Mouse (Mus musculus) heart, embryonic 10.5 days (tissue): ENCODE measurements at regions not wholly inside any gene's neighbourhood (a gene's known extent, or its start where the extent isn't known, plus 50 kb on each side); places are given as distances from the start of the nearest gene placed in this dataset.

ENCODE experiments used
- DNase-seq: peaks from one replicate; pipeline ENCODE4 v3.0.0-alpha.2; 2017; ENCODE audit warnings: low spot score
- H3K27ac ChIP-seq: fragments of 300-500 bp; sonication (generic); 2 replicates; pipeline ENCODE4 v1.5.1; 2016; ENCODE audit warnings: mild to moderate bottlenecking
- H3K27me3 ChIP-seq: fragments of 300-500 bp; sonication (generic); 2 replicates; pipeline ENCODE4 v1.6.1; 2016; ENCODE audit warnings: mild to moderate bottlenecking; ENCODE audit not compliant: poor library complexity, insufficient read depth, severe bottlenecking
- H3K36me3 ChIP-seq: fragments of 300-500 bp; sonication (generic); 2 replicates; pipeline ENCODE4 v1.6.1; 2016; ENCODE audit warnings: mild to moderate bottlenecking, moderate library complexity
- H3K4me1 ChIP-seq: fragments of 300-500 bp; sonication (generic); 2 replicates; pipeline ENCODE4 v1.6.1; 2016; ENCODE audit warnings: mild to moderate bottlenecking
- H3K4me3 ChIP-seq: fragments of 300-500 bp; sonication (generic); 2 replicates; pipeline ENCODE4 v1.5.1; 2016; ENCODE audit warnings: mild to moderate bottlenecking, moderate library complexity
- H3K9me3 ChIP-seq: fragments of 300-500 bp; sonication (generic); 2 replicates; pipeline ENCODE4 v1.6.1; 2016; ENCODE audit warnings: mild to moderate bottlenecking, moderate library complexity
- WGBS: fragments of 180-500 bp; shearing (Covaris S2); methylation state at CpG from one replicate; pipeline ENCODE4 v1.1.7; 2016; 5-methylcytosine and 5-hydroxymethylcytosine counted together

GRCm38 (mm10) chr1:121092870-121093269 lies 239.5 kb downstream of the Insig2 start:
- no peak for DNase-seq
- H3K4me3 ChIP-seq = no peak overlapping the region
- WGBS = 50% methylated on average over 5 of the region's 5 CpGs

GRCm38 (mm10) chr1:121096551-121097550 lies 235.5 kb downstream of the Insig2 start:
- Histone ChIP-seq H3K4me1 (no peaks in the 10 kb centered on the region), H3K27ac (peak overlapping the region; percentile 10; the same call in 1 of the 2 replicates), H3K27me3 (peaks cover 10% of the 10 kb centered on the region), H3K4me3 (peak overlapping the region; percentile 54), H3K36me3 (no peaks in the 10 kb centered on the region), H3K9me3 (no peaks in the 10 kb centered on the region)
- 4% methylated on average over 28 of the region's 28 CpGs for WGBS
- peak; percentile 76 for DNase-seq

More at GRCm38 (mm10) chr1:121092870-121093269, 239.5 kb downstream of the Insig2 start:
- H3K9me3 ChIP-seq = no peaks in the 10 kb centered on the region
- H3K27me3 ChIP-seq = no peaks in the 10 kb centered on the region
- H3K36me3 ChIP-seq = no peaks in the 10 kb centered on the region
- H3K4me1 ChIP-seq = no peaks in the 10 kb centered on the region
- no peak overlapping the region for H3K27ac ChIP-seq

- WGBS = 81% methylated on average over 4 of the region's 4 CpGs
- no peak overlapping the region for H3K27ac ChIP-seq
- H3K4me1 ChIP-seq = no peaks in the 10 kb centered on the region
- no peak overlapping the region for H3K4me3 ChIP-seq
- no peaks in the 10 kb centered on the region for H3K9me3 ChIP-seq
- no peak for DNase-seq
- no peaks in the 10 kb centered on the region for H3K36me3 ChIP-seq
- no peaks in the 10 kb centered on the region for H3K27me3 ChIP-seq
These were observed 220.5 kb downstream of the Insig2 start for GRCm38 (mm10) chr1:121111776-121112344.

GRCm38 (mm10) chr1:121112464-121112863 lies 219.9 kb downstream of the Insig2 start:
- H3K27ac ChIP-seq = no peak overlapping the region
- H3K36me3 ChIP-seq = no peaks in the 10 kb centered on the region
- no peaks in the 10 kb centered on the region for H3K9me3 ChIP-seq
- no peak for DNase-seq
- H3K27me3 ChIP-seq = no peaks in the 10 kb centered on the region
- no peaks in the 10 kb centered on the region for H3K4me1 ChIP-seq
- 72% methylated on average over 1 of the region's 1 CpGs for WGBS
- no peak overlapping the region for H3K4me3 ChIP-seq

GRCm38 (mm10) chr1:121116626-121117025 lies 215.8 kb downstream of the Insig2 start:
- H3K36me3 ChIP-seq = no peaks in the 10 kb centered on the region
- no peaks in the 10 kb centered on the region for H3K9me3 ChIP-seq
- H3K27ac ChIP-seq = no peak overlapping the region
- DNase-seq = no peak
- no peaks in the 10 kb centered on the region for H3K4me1 ChIP-seq
- no peak overlapping the region for H3K4me3 ChIP-seq
- no peaks in the 10 kb centered on the region for H3K27me3 ChIP-seq
- 77% methylated on average over 5 of the region's 5 CpGs for WGBS

GRCm38 (mm10) chr1:121123436-121123835 lies 209.0 kb downstream of the Insig2 start:
- DNase-seq = no peak
- Histone ChIP-seq H3K36me3 (no peaks in the 10 kb centered on the region), H3K4me3 (no peak overlapping the region), H3K27me3 (no peaks in the 10 kb centered on the region; the same call in 1 of the 2 replicates), H3K27ac (no peak overlapping the region), H3K9me3 (no peaks in the 10 kb centered on the region), H3K4me1 (no peaks in the 10 kb centered on the region)

GRCm38 (mm10) chr1:121136284-121136683 lies 196.1 kb downstream of the Insig2 start:
- no peaks in the 10 kb centered on the region for H3K27me3 ChIP-seq
- H3K36me3 ChIP-seq = no peaks in the 10 kb centered on the region
- no peaks in the 10 kb centered on the region for H3K9me3 ChIP-seq
- no peak for DNase-seq
- no peak overlapping the region for H3K27ac ChIP-seq
- no peak overlapping the region for H3K4me3 ChIP-seq
- 84% methylated on average over 4 of the region's 4 CpGs for WGBS
- no peaks in the 10 kb centered on the region for H3K4me1 ChIP-seq

GRCm38 (mm10) chr1:121136846-121137245 lies 195.5 kb downstream of the Insig2 start:
- WGBS = 92% methylated on average over 4 of the region's 4 CpGs
- H3K27me3 ChIP-seq = no peaks in the 10 kb centered on the region
- no peaks in the 10 kb centered on the region for H3K4me1 ChIP-seq
- H3K27ac ChIP-seq = no peak overlapping the region
- no peak overlapping the region for H3K4me3 ChIP-seq
- H3K9me3 ChIP-seq = no peaks in the 10 kb centered on the region
- H3K36me3 ChIP-seq = no peaks in the 10 kb centered on the region
- no peak for DNase-seq

- H3K4me1 ChIP-seq = no peaks in the 10 kb centered on the region
- no peaks in the 10 kb centered on the region for H3K36me3 ChIP-seq
- H3K27ac ChIP-seq = no peak overlapping the region
- H3K9me3 ChIP-seq = no peaks in the 10 kb centered on the region
- no peak for DNase-seq
- H3K4me3 ChIP-seq = no peak overlapping the region
- no peaks in the 10 kb centered on the region for H3K27me3 ChIP-seq
- 67% methylated on average over 1 of the region's 1 CpGs for WGBS
These were observed 187.4 kb downstream of the Insig2 start for GRCm38 (mm10) chr1:121144981-121145380.

GRCm38 (mm10) chr1:121153476-121153875 lies 178.9 kb downstream of the Insig2 start:
- H3K4me3 ChIP-seq = no peak overlapping the region
- H3K36me3 ChIP-seq = no peaks in the 10 kb centered on the region
- WGBS = 72% methylated on average over 5 of the region's 5 CpGs
- DNase-seq = no peak
- H3K27me3 ChIP-seq = peaks cover 6% of the 10 kb centered on the region; the same call in 1 of the 2 replicates
- H3K9me3 ChIP-seq = no peaks in the 10 kb centered on the region
- no peak overlapping the region for H3K27ac ChIP-seq
- no peaks in the 10 kb centered on the region for H3K4me1 ChIP-seq

GRCm38 (mm10) chr1:121154616-121155015 lies 177.8 kb downstream of the Insig2 start:
- Histone ChIP-seq H3K4me1 (no peaks in the 10 kb centered on the region), H3K27ac (no peak overlapping the region), H3K9me3 (no peaks in the 10 kb centered on the region), H3K36me3 (no peaks in the 10 kb centered on the region), H3K27me3 (peaks cover 6% of the 10 kb centered on the region; the same call in 1 of the 2 replicates), H3K4me3 (no peak overlapping the region)
- DNase-seq = no peak
- 34% methylated on average over 8 of the region's 8 CpGs for WGBS

- DNase-seq = no peak
- 0 out of 2 replicates have a peak, but pooled peaks cover 11% of the 10 kb centered on the region for H3K27me3 ChIP-seq
- no peaks in the 10 kb centered on the region for H3K4me1 ChIP-seq
- 31% methylated on average over 3 of the region's 3 CpGs for WGBS
- no peaks in the 10 kb centered on the region for H3K36me3 ChIP-seq
- no peak overlapping the region for H3K4me3 ChIP-seq
- no peaks in the 10 kb centered on the region for H3K9me3 ChIP-seq
- no peak overlapping the region for H3K27ac ChIP-seq
These were observed 163.7 kb downstream of the Insig2 start for GRCm38 (mm10) chr1:121168651-121169050.

- H3K27me3 ChIP-seq = peaks cover 57% of the 10 kb centered on the region
- peaks cover 11% of the 10 kb centered on the region for H3K4me1 ChIP-seq
- H3K4me3 ChIP-seq = no peak overlapping the region
- H3K9me3 ChIP-seq = no peaks in the 10 kb centered on the region
- WGBS = 7% methylated on average over 3 of the region's 3 CpGs
- no peak overlapping the region for H3K27ac ChIP-seq
- no peaks in the 10 kb centered on the region for H3K36me3 ChIP-seq
- DNase-seq = no peak
These were observed 155.8 kb downstream of the Insig2 start for GRCm38 (mm10) chr1:121176541-121176940.
